Mouse (Mus musculus) splenic B cell, adult 2 months (primary cell): Measurements from ENCODE around the gene Rps6ka3.

Experiments
- DNase-seq: peaks from one replicate; pipeline ENCODE4 v3.0.0-alpha.2; 2011; ENCODE audit warnings: low read depth, low spot score
- H3K27me3 ChIP-seq: 2 replicates; pipeline ENCODE4 v1.6.1; 2012; ENCODE audit warnings: mild to moderate bottlenecking, low read length, moderate library complexity, mixed read lengths; ENCODE audit not compliant: control insufficient read depth, poor library complexity, insufficient read depth, severe bottlenecking
- H3K36me3 ChIP-seq: 2 replicates; pipeline ENCODE4 v1.6.1; 2012; ENCODE audit warnings: mild to moderate bottlenecking, low read length, moderate library complexity, mixed read lengths; ENCODE audit not compliant: control insufficient read depth, poor library complexity, insufficient read depth, severe bottlenecking

Rps6ka3 gene

GRCm38 (mm10) chrX:159210007-159210406, at the start of gene Rps6ka3:
TSS of gene Rps6ka3 (plus strand) at chrX:159210307.
- Histone ChIP-seq H3K36me3 (no peaks in the 10 kb centered on the region), H3K27me3 (no peaks in the 10 kb centered on the region)
- DNase-seq = no peak

- H3K36me3 ChIP-seq = no peaks in the 10 kb centered on the region
- DNase-seq = no peak
- H3K27me3 ChIP-seq = no peaks in the 10 kb centered on the region
Measured at GRCm38 (mm10) chrX:159169200-159169599, 40.9 kb upstream of the Rps6ka3 start.

DNA sequence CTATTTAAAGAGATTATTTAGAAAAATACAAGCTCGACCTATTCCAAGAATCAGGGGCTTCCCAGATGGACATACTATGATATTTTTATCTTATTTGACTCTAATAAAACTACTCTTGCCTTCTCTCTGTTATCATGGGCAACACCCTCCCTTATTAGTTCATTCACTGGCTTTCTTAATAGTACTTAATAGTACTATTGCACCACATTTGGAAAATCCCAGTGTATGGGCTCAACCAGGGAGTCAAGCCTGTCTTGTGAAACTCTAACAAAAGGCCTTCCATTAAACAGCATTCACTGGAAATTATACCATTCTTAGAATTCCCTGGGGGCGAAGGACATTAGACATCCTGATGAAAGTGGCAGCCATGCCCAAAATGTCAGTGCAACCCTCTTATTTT, 38.5 kb upstream of the Rps6ka3 start:
- H3K36me3 ChIP-seq = no peaks in the 10 kb centered on the region
- no peak for DNase-seq
- H3K27me3 ChIP-seq = no peaks in the 10 kb centered on the region

DNA sequence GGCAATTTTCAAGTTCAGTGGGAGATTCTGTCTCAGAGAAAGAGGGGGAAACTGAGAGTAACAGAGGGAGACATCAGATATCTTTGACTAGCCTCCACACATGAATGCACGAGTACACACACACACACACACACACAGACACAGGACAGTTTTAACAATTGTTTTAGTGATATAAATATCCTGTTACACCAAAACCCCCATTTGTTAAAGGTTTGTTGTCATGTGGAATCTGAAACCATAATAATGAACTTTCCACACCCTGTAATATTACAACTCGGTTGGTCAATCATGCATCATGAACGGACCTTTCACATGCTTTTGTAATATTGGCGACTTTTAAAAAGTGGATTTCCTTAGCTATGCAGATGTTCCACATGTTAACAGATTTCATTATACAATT, 18.5 kb upstream of the Rps6ka3 start:
- no peaks in the 10 kb centered on the region for H3K36me3 ChIP-seq
- H3K27me3 ChIP-seq = no peaks in the 10 kb centered on the region
- peak; percentile 56 for DNase-seq

DNA sequence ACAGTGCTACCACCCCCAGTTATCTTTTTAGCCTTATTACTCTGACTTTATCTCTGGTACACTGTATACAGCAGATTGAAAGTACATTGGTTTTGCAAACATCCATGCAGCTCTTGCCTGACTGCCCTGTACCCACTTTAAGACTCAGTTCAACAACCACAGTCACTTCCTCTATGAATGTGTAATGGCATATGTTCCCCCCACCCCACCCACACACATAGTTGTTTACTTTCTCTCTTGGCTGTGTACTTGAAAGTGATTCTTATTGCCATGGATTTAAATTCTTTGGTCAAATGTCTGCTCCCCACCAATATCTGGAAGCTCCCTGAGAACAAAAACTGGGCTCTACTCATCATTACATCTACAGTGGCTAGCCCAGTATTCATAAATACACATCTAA, 10.6 kb upstream of the Rps6ka3 start:
- DNase-seq = peak; percentile 62
- H3K36me3 ChIP-seq = no peaks in the 10 kb centered on the region
- no peaks in the 10 kb centered on the region for H3K27me3 ChIP-seq

GRCm38 (mm10) chrX:159200101-159200500, 10.0 kb upstream of the Rps6ka3 start:
- DNase-seq = peak; percentile 64
- Histone ChIP-seq H3K36me3 (no peaks in the 10 kb centered on the region), H3K27me3 (no peaks in the 10 kb centered on the region)

DNA sequence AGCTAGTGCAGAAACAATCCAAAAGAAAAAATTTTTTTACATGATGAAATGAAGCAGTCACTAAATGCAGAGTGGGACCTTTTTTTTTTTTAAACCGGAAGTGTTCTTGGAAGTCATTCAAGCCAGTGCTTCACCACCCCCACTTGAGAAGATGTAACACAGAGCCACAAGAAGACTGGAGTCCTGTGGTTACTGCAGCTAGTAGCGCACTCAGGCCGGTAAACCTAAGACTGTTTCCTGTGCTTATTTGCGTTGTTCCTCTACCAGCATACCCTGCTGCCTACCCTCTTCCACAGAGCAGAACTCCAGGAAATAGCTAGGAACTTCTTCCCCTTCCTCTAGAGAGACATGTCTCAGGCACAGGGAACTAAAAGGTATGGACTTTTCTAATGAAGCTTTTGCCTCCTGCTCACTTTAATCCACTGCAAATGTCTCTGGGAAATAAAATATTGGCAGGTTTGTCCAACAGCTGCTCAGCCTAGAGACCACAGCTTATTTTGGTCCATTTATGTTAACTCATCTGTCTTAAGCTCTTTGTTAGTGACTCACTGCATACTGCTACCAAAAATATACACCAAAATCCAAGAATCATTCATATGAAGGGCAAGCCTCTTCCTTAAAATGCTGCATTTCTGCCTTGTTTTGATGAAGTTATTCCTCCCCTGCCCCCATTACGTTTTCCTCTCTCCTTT, 931 bp downstream of the Rps6ka3 start:
- no peaks in the 10 kb centered on the region for H3K36me3 ChIP-seq
- no peaks in the 10 kb centered on the region for H3K27me3 ChIP-seq
- DNase-seq = peak; percentile 26

GRCm38 (mm10) chrX:159215253-159215652, 5.1 kb downstream of the Rps6ka3 start:
- H3K27me3 ChIP-seq = no peaks in the 10 kb centered on the region
- no peak for DNase-seq
- H3K36me3 ChIP-seq = no peaks in the 10 kb centered on the region

GRCm38 (mm10) chrX:159222474-159222873, 12.4 kb downstream of the Rps6ka3 start:
- no peaks in the 10 kb centered on the region for H3K27me3 ChIP-seq
- no peak for DNase-seq
- no peaks in the 10 kb centered on the region for H3K36me3 ChIP-seq

GRCm38 (mm10) chrX:159237275-159237674, 27.2 kb downstream of the Rps6ka3 start:
- Histone ChIP-seq H3K27me3 (no peaks in the 10 kb centered on the region), H3K36me3 (no peaks in the 10 kb centered on the region)
- no peak for DNase-seq

- DNase-seq = peak; percentile 72
- H3K36me3 ChIP-seq = no peaks in the 10 kb centered on the region
- no peaks in the 10 kb centered on the region for H3K27me3 ChIP-seq
Measured at GRCm38 (mm10) chrX:159254001-159254884, 44.1 kb downstream of the Rps6ka3 start.

- no peaks in the 10 kb centered on the region for H3K36me3 ChIP-seq
- DNase-seq = peak; percentile 92
- H3K27me3 ChIP-seq = no peaks in the 10 kb centered on the region
Measured at GRCm38 (mm10) chrX:159255123-159255978, 45.2 kb downstream of the Rps6ka3 start.

- DNase-seq = peak; percentile 1
- H3K36me3 ChIP-seq = no peaks in the 10 kb centered on the region
- no peaks in the 10 kb centered on the region for H3K27me3 ChIP-seq
Measured at GRCm38 (mm10) chrX:159256040-159256852, 46.1 kb downstream of the Rps6ka3 start.

DNA sequence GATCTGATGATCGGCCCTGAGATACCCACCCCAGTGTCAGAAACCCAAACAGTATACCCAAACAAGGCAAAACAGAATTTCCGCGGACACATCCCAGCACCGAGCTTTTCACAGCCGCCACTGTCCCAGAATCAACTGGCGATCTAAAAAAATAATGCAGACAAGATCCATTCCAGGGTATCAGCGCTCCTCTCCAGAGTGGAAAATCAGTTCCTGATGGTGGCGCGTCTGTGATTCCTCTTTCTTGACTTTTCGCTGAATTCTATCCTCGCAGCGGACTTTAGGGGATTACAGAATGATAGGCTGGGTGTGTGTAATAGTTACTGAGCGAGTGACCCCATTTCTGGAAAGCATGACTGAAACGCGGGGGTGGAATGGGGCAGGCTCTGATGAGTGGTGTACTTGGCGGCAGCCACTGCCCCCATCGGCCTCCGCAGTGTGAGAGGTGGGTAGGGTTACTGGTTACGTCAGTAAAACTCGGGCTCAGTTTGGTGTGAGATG, 46.9 kb downstream of the Rps6ka3 start:
- no peaks in the 10 kb centered on the region for H3K36me3 ChIP-seq
- no peaks in the 10 kb centered on the region for H3K27me3 ChIP-seq
- peak; percentile 60 for DNase-seq
